Mouse (Mus musculus) heart, embryonic 11.5 days (tissue): ENCODE measurements around the gene Setd5. TPM values are rescaled to one million over a fixed set of nuclear protein-coding genes. Genes with fewer than 3 reads are reported as not detected.
A peak's percentile ranks its signal among the peaks of the same experiment; 100 is the strongest.

Source experiments
- ATAC-seq: fragments of 200-750 bp; cut with Nextera tagmentation; replicated peaks from 2 replicates; pipeline ENCODE4 v1.8.0; 2017; ENCODE audit warnings: moderate library complexity; ENCODE audit not compliant: insufficient number of reproducible peaks, low FRiP score, low TSS enrichment
- H3K27ac ChIP-seq: fragments of 300-500 bp; sonication (generic); 2 replicates; pipeline ENCODE4 v1.5.1; 2014; ENCODE audit warnings: mild to moderate bottlenecking, low read depth, low read length
- H3K27me3 ChIP-seq: fragments of 300-500 bp; sonication (generic); 2 replicates; pipeline ENCODE4 v1.6.1; 2014; ENCODE audit warnings: mild to moderate bottlenecking, low read length, mixed read lengths; ENCODE audit not compliant: control insufficient read depth, insufficient read depth
- H3K36me3 ChIP-seq: fragments of 300-500 bp; sonication (generic); 2 replicates; pipeline ENCODE4 v1.6.1; 2014; ENCODE audit warnings: mild to moderate bottlenecking, low read length, moderate library complexity, mixed read lengths; ENCODE audit not compliant: control insufficient read depth, insufficient read depth
- H3K4me1 ChIP-seq: fragments of 300-500 bp; sonication (generic); 2 replicates; pipeline ENCODE4 v1.6.1; 2014; ENCODE audit warnings: low read length; ENCODE audit not compliant: control insufficient read depth, insufficient read depth
- H3K4me2 ChIP-seq: fragments of 300-500 bp; sonication (generic); 2 replicates; pipeline ENCODE4 v1.6.1; 2014; ENCODE audit warnings: mild to moderate bottlenecking, moderate library complexity
- H3K4me3 ChIP-seq: fragments of 300-500 bp; sonication (generic); 2 replicates; pipeline ENCODE4 v1.5.1; 2014; ENCODE audit warnings: low read depth, low read length
- H3K9ac ChIP-seq: fragments of 300-500 bp; sonication (generic); 2 replicates; pipeline ENCODE4 v1.6.1; 2014; ENCODE audit warnings: mild to moderate bottlenecking, low read depth, low read length, moderate library complexity
- H3K9me3 ChIP-seq: fragments of 300-500 bp; sonication (generic); replicated peaks from 2 replicates; pipeline ENCODE4 v1.6.1; 2016; ENCODE audit warnings: low read length; ENCODE audit not compliant: control insufficient read depth
- WGBS: fragments of 180-500 bp; shearing (Covaris S2); extraction: QIAGEN DNeasy Blood & Tissue Kit; methylation state at CpG from one replicate; pipeline ENCODE4 v1.1.7; 2014; ENCODE audit not compliant: insufficient replicate concordance; 5-methylcytosine and 5-hydroxymethylcytosine counted together
- polyA plus RNA-seq: library from polyadenylated mRNA; unstranded; fragments of >200 nt; fragmentation: Nextera tagmentation; extraction: Ambion mirVana; gene quantifications from 2 replicates; pipeline ENCODE4 v1.2.1, GENCODE M21; 2014

Gene Setd5
- polyA plus RNA-seq, 1 experiment from 2014 or later = 86.9 TPM

DNA sequence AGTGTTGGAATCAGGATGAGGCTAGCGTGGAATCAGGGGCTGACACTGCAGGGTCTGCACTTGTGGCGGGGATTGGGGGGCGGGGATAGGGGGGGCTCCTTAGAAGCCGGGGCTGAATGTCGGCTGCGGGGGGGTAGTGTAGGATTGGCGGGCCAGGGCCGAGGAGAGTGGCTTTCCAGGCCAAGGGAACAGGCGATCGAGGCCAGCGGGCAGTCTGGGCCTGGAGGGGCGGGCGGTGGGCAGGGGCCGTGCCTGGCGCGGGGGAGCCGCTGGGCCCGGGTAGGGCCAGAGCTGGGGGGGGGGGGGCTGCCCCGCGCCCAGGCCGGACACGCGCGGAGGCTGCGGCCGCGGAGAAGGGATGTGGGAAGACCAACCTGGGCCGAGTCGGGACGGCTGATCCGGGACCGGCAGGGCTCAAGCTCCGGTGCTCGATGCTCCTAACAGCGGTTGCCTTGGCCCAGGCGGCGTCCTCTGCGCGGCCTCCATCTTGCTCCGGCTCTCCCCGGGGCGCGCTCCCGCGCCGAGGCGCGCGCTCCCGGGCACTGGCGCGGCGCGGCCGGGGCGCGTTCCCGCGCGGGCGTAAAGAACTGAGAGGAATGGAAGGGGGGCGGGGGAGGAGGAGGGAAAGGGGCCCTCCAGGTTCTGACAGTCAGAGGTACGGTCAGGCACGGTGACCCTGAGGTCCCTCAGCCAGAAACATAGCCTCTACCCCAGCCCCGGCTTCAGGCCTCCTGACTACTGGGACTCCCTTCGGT, 117.9 kb downstream of the Setd5 start, which contains the start of gene Lhfpl4:
TSS of gene Lhfpl4 (minus strand) at position 544 of the 755 bp plus-strand sequence.
- Histone ChIP-seq H3K36me3 (no peaks in the 10 kb centered on the region), H3K4me3 (peak within 1 kb of the TSS; percentile 48), H3K27me3 (peaks cover 40% of the 10 kb centered on the region), H3K27ac (no peak within 1 kb of the TSS), H3K4me1 (peaks cover 8% of the 10 kb centered on the region; the same call in 1 of the 2 replicates), H3K4me2 (peak within 1 kb of the TSS; percentile 72), H3K9ac (no peak within 1 kb of the TSS), H3K9me3 (no peaks in the 10 kb centered on the region)
- ATAC-seq = peak; percentile 57; the same call in 1 of the 2 replicates
- WGBS = 2% methylated on average over 38 of the region's 66 CpGs

DNA sequence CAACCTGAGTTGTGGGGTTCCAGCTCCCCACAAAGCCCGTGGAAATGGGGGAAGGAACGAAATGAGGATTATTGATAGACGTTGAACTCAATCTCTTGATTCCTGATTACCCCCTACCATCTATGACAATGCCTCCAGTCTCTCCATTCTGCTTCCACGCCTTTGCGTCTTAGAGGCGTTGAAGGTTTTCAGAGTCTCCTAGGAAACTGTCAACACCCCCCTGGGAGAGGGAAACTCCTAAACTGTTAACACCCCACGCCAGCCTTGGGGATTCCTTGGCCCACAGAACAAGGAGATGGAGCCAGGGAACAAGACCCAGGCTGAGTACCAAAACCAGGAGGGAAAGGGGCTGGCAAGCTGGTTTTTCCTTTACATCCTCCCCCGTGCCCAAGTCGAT, 118.4 kb downstream of the Setd5 start:
- 11% methylated on average over 9 of the region's 9 CpGs for WGBS
- ATAC-seq = no peak
- H3K4me3 ChIP-seq = peak overlapping the region; percentile 48
- H3K4me2 ChIP-seq = peak overlapping the region; percentile 72
- H3K27ac ChIP-seq = no peak overlapping the region
- no peak overlapping the region for H3K9ac ChIP-seq
- no peaks in the 10 kb centered on the region for H3K9me3 ChIP-seq
- no peaks in the 10 kb centered on the region for H3K36me3 ChIP-seq
- peaks cover 40% of the 10 kb centered on the region for H3K27me3 ChIP-seq
- peaks cover 8% of the 10 kb centered on the region; the same call in 1 of the 2 replicates for H3K4me1 ChIP-seq

Other genes starting within 250 kb of the Setd5 start
- gene Srgap3, start 130.1 kb upstream of the Setd5 start, polyA plus RNA-seq = 0.77 and 1.2 TPM in 2 replicates
- gene Thumpd3, start 31.1 kb upstream of the Setd5 start, polyA plus RNA-seq = 41.0 and 41.6 TPM in 2 replicates
- gene Lhfpl4, start 118.0 kb downstream of the Setd5 start, polyA plus RNA-seq = 0.23 and 0.39 TPM in 2 replicates
- 24.3 and 28.1 TPM in 2 replicates for gene Mtmr14, start 160.5 kb downstream of the Setd5 start, polyA plus RNA-seq
- gene Cpne9, start 204.9 kb downstream of the Setd5 start, polyA plus RNA-seq = 0.11 and 0.15 TPM in 2 replicates
- 11.0 and 14.6 TPM in 2 replicates for gene Brpf1, start 229.8 kb downstream of the Setd5 start, polyA plus RNA-seq
- 10.6 and 11.6 TPM in 2 replicates for gene Ogg1, start 249.6 kb downstream of the Setd5 start, polyA plus RNA-seq